Mouse (Mus musculus) limb, embryonic 10.5 days (tissue): ENCODE measurements around the gene Edaradd. TPM values are rescaled to one million over a fixed set of nuclear protein-coding genes. Genes with fewer than 3 reads are reported as not detected.

Experiments used
- DNase-seq: peaks from one replicate; pipeline ENCODE4 v3.0.0-alpha.2; 2017; ENCODE audit warnings: low spot score
- H3K27ac ChIP-seq: fragments of 300-500 bp; sonication (generic); 2 replicates; pipeline ENCODE4 v1.5.1; 2016; ENCODE audit warnings: mild to moderate bottlenecking
- H3K27me3 ChIP-seq: fragments of 300-500 bp; sonication (generic); 2 replicates; pipeline ENCODE4 v1.6.1; 2016; ENCODE audit warnings: low read depth, mild to moderate bottlenecking; ENCODE audit not compliant: poor library complexity, severe bottlenecking
- H3K36me3 ChIP-seq: fragments of 300-500 bp; sonication (generic); 2 replicates; pipeline ENCODE4 v1.6.1; 2016; ENCODE audit warnings: mild to moderate bottlenecking, moderate library complexity
- H3K4me1 ChIP-seq: fragments of 300-500 bp; sonication (generic); 2 replicates; pipeline ENCODE4 v1.6.1; 2016
- H3K4me3 ChIP-seq: fragments of 300-500 bp; sonication (generic); 2 replicates; pipeline ENCODE4 v1.5.1; 2016; ENCODE audit warnings: mild to moderate bottlenecking, moderate library complexity
- H3K9me3 ChIP-seq: fragments of 300-500 bp; sonication (generic); replicated peaks from 2 replicates; pipeline ENCODE4 v1.6.1; 2016; ENCODE audit warnings: mild to moderate bottlenecking
- WGBS: fragments of 180-500 bp; shearing (Covaris S2); methylation state at CpG from one replicate; pipeline ENCODE4 v1.1.7; 2016; 5-methylcytosine and 5-hydroxymethylcytosine counted together
- polyA plus RNA-seq: library from polyadenylated mRNA; unstranded; fragments of >200 nt; fragmentation: Nextera tagmentation; extraction: Ambion mirVana; gene quantifications from 2 replicates; pipeline ENCODE4 v1.2.1, GENCODE M21; 2016

Edaradd gene
- 1.3 and 1.7 TPM in 2 replicates for polyA plus RNA-seq

GRCm38 (mm10) chr13:12519955-12520584 is at the start of gene Edaradd:
Gene Edaradd, minus strand, starts transcription at chr13:12520438.
- Histone ChIP-seq H3K27me3 (peaks cover 33% of the 10 kb centered on the region), H3K4me3 (peak within 1 kb of the TSS; percentile 64), H3K36me3 (no peaks in the 10 kb centered on the region), H3K4me1 (peaks cover 7% of the 10 kb centered on the region; the same call in 1 of the 2 replicates), H3K9me3 (no peaks in the 10 kb centered on the region), H3K27ac (peak within 1 kb of the TSS; percentile 79)
- WGBS: under 1% methylated on average over 35 of the region's 35 CpGs
- peak; percentile 80 for DNase-seq

DNA sequence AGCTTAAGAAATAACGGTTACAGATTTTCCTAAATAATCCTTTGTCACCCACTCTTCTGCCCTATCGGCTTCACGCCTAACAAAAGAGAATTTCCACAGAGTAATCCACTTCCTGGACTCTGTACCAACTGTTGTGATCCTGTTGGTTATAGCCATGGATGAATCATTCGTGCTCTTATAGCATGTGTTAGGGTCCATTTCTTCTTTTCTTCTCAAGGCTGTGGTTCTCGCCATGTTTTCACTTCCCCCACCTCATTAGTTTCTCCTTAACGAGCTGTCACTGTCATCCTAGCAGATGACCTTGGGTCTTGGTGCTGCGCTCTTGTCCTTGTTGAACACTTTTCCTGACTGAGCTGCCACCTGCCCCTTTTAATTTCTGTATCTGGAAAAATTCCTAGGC is 49.5 kb upstream of the Edaradd start:
- H3K27me3 ChIP-seq: peaks cover 10% of the 10 kb centered on the region; the same call in 1 of the 2 replicates
- 79% methylated on average over 7 of the region's 7 CpGs for WGBS
- H3K36me3 ChIP-seq: no peaks in the 10 kb centered on the region
- H3K9me3 ChIP-seq: no peaks in the 10 kb centered on the region
- no peak for DNase-seq
- H3K27ac ChIP-seq: no peak overlapping the region
- peaks cover 13% of the 10 kb centered on the region for H3K4me1 ChIP-seq
- no peak overlapping the region for H3K4me3 ChIP-seq

DNA sequence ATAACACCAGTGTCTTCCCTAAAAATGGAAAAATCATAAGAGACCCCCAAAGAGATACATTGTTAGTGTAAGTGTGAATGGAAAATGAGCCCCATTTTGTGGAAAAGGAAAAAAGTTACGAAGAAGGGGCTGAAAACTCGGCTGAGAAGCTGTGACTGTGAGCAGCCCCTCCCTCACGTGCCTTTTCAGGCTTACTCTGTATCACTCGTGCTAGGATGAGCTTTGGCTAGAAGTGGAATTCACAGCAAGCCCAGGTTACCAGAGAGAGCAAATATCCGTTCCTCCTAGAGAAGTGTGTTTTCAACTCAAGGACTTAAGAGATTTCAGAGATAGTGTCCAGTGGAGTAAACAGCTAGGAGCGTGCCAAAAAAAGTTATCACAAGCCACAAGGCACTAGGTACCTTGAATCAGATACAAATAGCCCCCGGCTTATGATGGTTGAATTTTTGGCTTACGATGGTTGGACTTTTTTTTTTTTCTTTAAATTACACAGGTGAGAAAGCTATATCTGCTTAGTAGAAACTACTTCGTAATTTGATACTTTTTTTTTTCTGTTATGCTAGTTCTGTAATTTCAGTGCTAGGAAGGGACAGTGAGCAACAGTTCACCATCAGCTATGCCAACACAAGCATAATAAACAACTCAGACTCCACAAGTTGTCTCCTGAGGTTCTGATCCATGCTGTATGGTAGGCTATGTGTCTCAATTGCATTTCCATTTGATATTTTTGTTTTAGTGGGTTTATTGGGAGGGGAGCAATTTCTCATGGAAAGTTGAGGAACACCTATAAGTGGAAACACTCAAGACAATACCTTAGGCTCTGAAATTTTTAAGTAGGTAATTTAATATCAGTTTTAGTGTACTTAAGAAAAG is 48.6 kb upstream of the Edaradd start:
- no peak overlapping the region for H3K4me3 ChIP-seq
- H3K36me3 ChIP-seq: no peaks in the 10 kb centered on the region
- peaks cover 10% of the 10 kb centered on the region; the same call in 1 of the 2 replicates for H3K27me3 ChIP-seq
- 73% methylated on average over 9 of the region's 9 CpGs for WGBS
- peak; percentile 0 for DNase-seq
- peaks cover 13% of the 10 kb centered on the region for H3K4me1 ChIP-seq
- no peaks in the 10 kb centered on the region for H3K9me3 ChIP-seq
- H3K27ac ChIP-seq: no peak overlapping the region

GRCm38 (mm10) chr13:12567936-12568335 is 47.7 kb upstream of the Edaradd start:
- H3K4me1 ChIP-seq: peaks cover 13% of the 10 kb centered on the region
- no peaks in the 10 kb centered on the region for H3K9me3 ChIP-seq
- H3K27me3 ChIP-seq: peaks cover 10% of the 10 kb centered on the region; the same call in 1 of the 2 replicates
- WGBS: 82% methylated on average over 1 of the region's 1 CpGs
- H3K27ac ChIP-seq: no peak overlapping the region
- DNase-seq: peak; percentile 9
- H3K36me3 ChIP-seq: no peaks in the 10 kb centered on the region
- H3K4me3 ChIP-seq: no peak overlapping the region

DNA sequence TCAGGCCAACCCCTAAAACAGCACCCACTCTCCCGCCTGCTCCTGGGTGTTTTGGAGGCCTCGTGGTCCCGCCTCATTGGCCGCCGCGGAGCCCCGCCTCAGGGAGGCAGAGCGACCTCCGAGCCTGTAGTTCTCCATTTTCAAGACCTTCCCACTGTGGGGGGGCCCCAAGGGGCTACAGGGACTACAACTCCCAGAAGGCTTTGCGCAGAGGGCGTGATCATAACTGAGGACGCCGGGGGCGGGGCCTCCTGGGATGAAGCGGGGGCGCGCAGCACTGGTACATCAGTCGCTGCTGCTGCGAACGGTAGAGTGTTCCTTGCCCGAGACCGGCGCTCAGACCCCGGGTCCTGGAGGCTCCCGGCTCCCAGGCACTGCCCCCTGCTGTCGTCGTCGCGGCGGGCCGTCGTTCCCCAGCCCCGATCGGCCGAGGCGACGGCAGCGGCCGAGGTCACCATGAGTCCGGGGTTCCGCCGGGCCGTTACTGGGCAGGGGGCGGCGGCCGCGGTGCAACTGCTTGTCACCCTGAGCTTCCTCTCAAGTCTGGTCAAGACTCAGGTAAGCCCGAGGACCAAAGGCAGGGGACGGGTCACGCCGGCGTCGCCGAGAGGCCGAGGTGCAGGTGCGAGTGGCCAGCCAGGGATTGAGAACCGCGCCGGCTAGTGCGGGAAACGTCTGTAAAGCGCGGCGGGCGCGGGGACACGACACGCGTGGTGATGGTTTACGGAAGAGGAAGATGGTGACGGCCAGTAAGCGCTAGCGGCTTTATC is 45.6 kb upstream of the Edaradd start, which contains the start of gene Ero1lb:
Gene Ero1lb, plus strand, starts transcription at position 254 of the 770 bp plus-strand sequence.
- DNase-seq: peak; percentile 97
- H3K36me3 ChIP-seq: no peaks in the 10 kb centered on the region
- no peaks in the 10 kb centered on the region for H3K9me3 ChIP-seq
- H3K27ac ChIP-seq: peak within 1 kb of the TSS; percentile 79
- H3K4me3 ChIP-seq: peak within 1 kb of the TSS; percentile 81
- peaks cover 13% of the 10 kb centered on the region for H3K4me1 ChIP-seq
- WGBS: under 1% methylated on average over 73 of the region's 73 CpGs
- H3K27me3 ChIP-seq: peaks cover 10% of the 10 kb centered on the region; the same call in 1 of the 2 replicates

DNA sequence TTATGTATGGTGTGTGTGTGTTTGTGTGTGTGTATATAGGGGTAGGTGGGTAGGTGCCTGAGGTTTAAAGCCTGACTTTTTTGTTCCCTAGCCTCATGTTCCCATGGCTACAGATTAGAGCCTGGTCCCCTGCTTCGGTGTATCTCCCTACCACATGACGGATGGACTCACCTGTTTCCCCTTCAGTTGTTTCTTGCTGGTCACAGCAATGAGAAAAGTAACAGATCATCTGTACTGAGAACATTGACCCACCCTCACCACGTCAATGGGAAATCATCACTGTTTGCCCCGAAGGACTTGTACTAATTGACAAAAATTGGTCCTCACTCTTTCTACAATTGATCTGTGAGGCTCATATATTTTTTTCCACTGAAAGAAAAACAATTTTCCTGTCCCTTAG is 42.0 kb upstream of the Edaradd start:
- peaks cover 10% of the 10 kb centered on the region; the same call in 1 of the 2 replicates for H3K27me3 ChIP-seq
- 89% methylated on average over 4 of the region's 4 CpGs for WGBS

GRCm38 (mm10) chr13:12561729-12562128 is 41.5 kb upstream of the Edaradd start:
- no peak for DNase-seq
- Histone ChIP-seq H3K27me3 (peaks cover 5% of the 10 kb centered on the region; the same call in 1 of the 2 replicates), H3K9me3 (no peaks in the 10 kb centered on the region), H3K27ac (no peak overlapping the region), H3K4me3 (no peak overlapping the region), H3K36me3 (no peaks in the 10 kb centered on the region), H3K4me1 (peaks cover 13% of the 10 kb centered on the region)
- 81% methylated on average over 2 of the region's 2 CpGs for WGBS

More for the DNA sequence above, 42.0 kb upstream of the Edaradd start:
- Histone ChIP-seq H3K4me1 (peaks cover 13% of the 10 kb centered on the region), H3K9me3 (no peaks in the 10 kb centered on the region), H3K4me3 (no peak overlapping the region), H3K27ac (no peak overlapping the region), H3K36me3 (no peaks in the 10 kb centered on the region)
- no peak for DNase-seq

DNA sequence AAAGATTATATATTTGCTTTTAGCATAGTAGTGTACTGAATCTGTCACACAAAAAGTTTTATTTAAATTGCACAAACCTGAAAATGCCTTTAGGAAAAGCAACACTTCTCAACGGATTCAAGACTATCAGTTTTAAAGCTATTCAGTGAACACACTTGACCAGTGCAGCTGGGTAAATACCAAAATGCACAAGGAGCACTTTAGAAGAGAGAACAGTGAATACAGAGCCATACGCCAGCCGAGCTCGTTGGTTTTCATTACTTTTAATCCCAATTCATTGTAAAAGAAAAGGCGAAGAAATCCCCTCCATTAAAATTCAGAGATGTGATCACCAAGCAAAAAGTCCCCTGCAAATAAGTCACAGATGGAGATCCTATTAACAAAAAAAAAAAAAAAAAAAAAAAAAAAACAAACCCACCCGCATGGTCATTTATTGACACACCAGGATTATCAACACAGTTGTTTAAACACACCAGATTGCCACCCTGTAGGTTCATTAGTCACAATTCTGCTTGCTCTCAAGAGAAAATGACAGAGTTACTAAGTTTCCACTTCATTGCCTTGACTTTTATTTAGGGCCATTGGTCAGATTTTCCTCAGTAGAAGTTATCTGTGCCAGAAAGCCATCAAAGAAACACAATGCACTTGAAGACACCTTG is 39.4 kb upstream of the Edaradd start:
- Histone ChIP-seq H3K36me3 (no peaks in the 10 kb centered on the region), H3K27ac (no peak overlapping the region), H3K9me3 (no peaks in the 10 kb centered on the region), H3K4me1 (no peaks in the 10 kb centered on the region), H3K27me3 (no peaks in the 10 kb centered on the region), H3K4me3 (no peak overlapping the region)
- no peak for DNase-seq
- WGBS: 82% methylated on average over 6 of the region's 6 CpGs

GRCm38 (mm10) chr13:12559044-12559443 is 38.8 kb upstream of the Edaradd start:
- Histone ChIP-seq H3K9me3 (no peaks in the 10 kb centered on the region), H3K27me3 (no peaks in the 10 kb centered on the region), H3K27ac (no peak overlapping the region), H3K4me3 (no peak overlapping the region), H3K4me1 (no peaks in the 10 kb centered on the region), H3K36me3 (no peaks in the 10 kb centered on the region)
- no peak for DNase-seq
- WGBS: 60% methylated on average over 3 of the region's 3 CpGs

DNA sequence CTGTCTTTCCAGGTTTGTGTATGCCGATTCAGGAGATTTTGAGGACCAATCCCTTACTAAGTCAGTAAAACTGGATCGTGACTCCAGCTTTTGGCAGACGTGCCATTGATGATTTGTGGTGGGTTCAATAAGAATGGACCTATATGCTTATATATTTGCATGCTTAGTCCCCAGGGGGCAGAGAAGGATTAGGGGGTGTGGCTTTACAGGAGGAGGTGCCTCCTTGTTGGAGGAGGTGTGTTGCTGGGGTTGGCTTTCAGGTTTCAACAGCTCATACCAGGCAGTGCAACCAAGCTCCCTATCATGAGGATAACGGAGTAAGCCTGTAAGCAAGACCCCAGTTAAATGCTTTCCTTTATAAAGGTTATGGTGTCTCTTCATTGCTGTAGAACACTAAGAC is 34.0 kb upstream of the Edaradd start:
- no peak overlapping the region for H3K4me3 ChIP-seq
- no peaks in the 10 kb centered on the region for H3K9me3 ChIP-seq
- no peaks in the 10 kb centered on the region for H3K36me3 ChIP-seq
- no peaks in the 10 kb centered on the region for H3K4me1 ChIP-seq
- peak; percentile 5 for DNase-seq
- no peak overlapping the region for H3K27ac ChIP-seq
- no peaks in the 10 kb centered on the region for H3K27me3 ChIP-seq
- WGBS: 62% methylated on average over 4 of the region's 4 CpGs

DNA sequence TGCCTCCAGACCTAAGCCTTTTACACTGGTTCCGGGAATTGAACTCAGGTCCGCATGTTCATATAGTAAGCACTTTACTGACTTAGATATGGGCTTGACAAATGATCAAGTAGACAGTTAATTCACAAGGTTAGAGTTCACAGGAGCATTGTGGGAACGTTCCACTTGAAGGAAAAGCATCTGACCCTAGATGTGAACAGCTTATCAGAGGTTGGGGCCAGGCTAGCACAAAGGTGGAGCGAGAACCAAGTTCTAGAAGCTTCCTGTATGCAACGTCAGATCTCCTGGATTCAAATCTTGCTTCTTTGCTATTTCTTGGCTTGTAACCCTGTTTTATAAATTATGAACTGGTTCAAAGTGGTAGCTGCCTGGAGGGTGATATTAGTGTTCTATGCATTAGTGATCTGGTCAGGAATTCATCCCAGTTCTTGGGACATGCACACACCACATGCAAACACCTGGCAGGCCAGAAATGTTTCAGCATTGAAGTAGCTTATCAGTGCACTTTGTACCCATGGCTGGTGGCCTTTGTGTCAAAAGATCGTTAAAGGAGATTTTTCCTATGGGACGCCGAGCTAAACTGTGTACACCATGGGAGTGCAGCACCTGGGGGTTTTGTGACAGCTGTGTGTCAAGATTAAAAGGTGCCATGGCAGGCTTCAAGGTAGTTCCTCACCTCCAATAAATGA is 23.8 kb upstream of the Edaradd start:
- Histone ChIP-seq H3K36me3 (no peaks in the 10 kb centered on the region), H3K27me3 (no peaks in the 10 kb centered on the region), H3K4me1 (peaks cover 15% of the 10 kb centered on the region), H3K27ac (no peak overlapping the region), H3K9me3 (no peaks in the 10 kb centered on the region), H3K4me3 (no peak overlapping the region)
- DNase-seq: no peak
- WGBS: 88% methylated on average over 8 of the region's 8 CpGs

- Histone ChIP-seq H3K9me3 (no peaks in the 10 kb centered on the region), H3K27ac (no peak overlapping the region), H3K36me3 (no peaks in the 10 kb centered on the region), H3K27me3 (no peaks in the 10 kb centered on the region), H3K4me3 (no peak overlapping the region), H3K4me1 (peaks cover 15% of the 10 kb centered on the region)
- 76% methylated on average over 5 of the region's 5 CpGs for WGBS
- DNase-seq: no peak
Observed at GRCm38 (mm10) chr13:12543246-12543645, 23.0 kb upstream of the Edaradd start.
